Mouse (Mus musculus) small intestine, adult 2 months (tissue): ENCODE data around the gene Pfas. TPM values are rescaled to one million over a fixed set of nuclear protein-coding genes. Genes with fewer than 3 reads are reported as not detected.
"Not testable (repeated sequence)": the region's sequence is repeated elsewhere in the genome, so short reads cannot be mapped to it uniquely, and the experiment has no call there.

Experiments
- H3K27ac ChIP-seq: fragments of 200-500 bp; 2 replicates; pipeline ENCODE4 v1.5.1; 2012; ENCODE audit warnings: low read depth, low read length, control low read depth, inconsistent platforms; ENCODE audit not compliant: insufficient read depth
- H3K27me3 ChIP-seq: fragments of 200-500 bp; 2 replicates; pipeline ENCODE4 v1.6.1; 2012; ENCODE audit warnings: mild to moderate bottlenecking, moderate library complexity, low read length, inconsistent platforms; ENCODE audit not compliant: control insufficient read depth, insufficient read depth
- H3K36me3 ChIP-seq: fragments of 200-500 bp; 2 replicates; pipeline ENCODE4 v1.6.1; 2012; ENCODE audit warnings: mild to moderate bottlenecking, low read length, control low read depth, inconsistent platforms; ENCODE audit not compliant: control insufficient read depth, insufficient read depth
- H3K4me1 ChIP-seq: fragments of 200-500 bp; 2 replicates; pipeline ENCODE4 v1.6.1; 2012; ENCODE audit warnings: low read length, inconsistent platforms, mixed read lengths; ENCODE audit not compliant: control insufficient read depth, insufficient read depth, insufficient read length
- H3K4me3 ChIP-seq: fragments of 200-500 bp; 2 replicates; pipeline ENCODE4 v1.5.1; 2012; ENCODE audit warnings: low read depth, mild to moderate bottlenecking, control low read depth, inconsistent platforms, low read length, moderate library complexity
- CTCF ChIP-seq: fragments of 200-500 bp; IDR thresholded peaks from 2 replicates; pipeline ENCODE4 v1.5.1; 2012; ENCODE audit warnings: low read depth, mild to moderate bottlenecking, control low read depth, inconsistent platforms, low read length, moderate library complexity, mixed read lengths; ENCODE audit not compliant: insufficient replicate concordance, insufficient read length; ENCODE audit errors: extremely low read depth
- POLR2A ChIP-seq: fragments of 200-500 bp; IDR thresholded peaks from 2 replicates; pipeline ENCODE4 v1.6.1; 2012; ENCODE audit warnings: low read depth, mild to moderate bottlenecking, control low read depth, inconsistent platforms, low read length, moderate library complexity
- WGBS: fragments of 180-500 bp; shearing (Covaris S2); methylation state at CpG from one replicate; pipeline ENCODE4 v1.1.7; 2018; 5-methylcytosine and 5-hydroxymethylcytosine counted together
- polyA plus RNA-seq: library from polyadenylated mRNA; depleted of rRNA; stranded (reverse); fragments of >200 nt; gene quantifications from 2 replicates; pipeline ENCODE4 v1.2.3, GENCODE M21; 2012; rRNA removed

The Pfas gene
- polyA plus RNA-seq, 1 experiment, result 6.0 TPM

DNA sequence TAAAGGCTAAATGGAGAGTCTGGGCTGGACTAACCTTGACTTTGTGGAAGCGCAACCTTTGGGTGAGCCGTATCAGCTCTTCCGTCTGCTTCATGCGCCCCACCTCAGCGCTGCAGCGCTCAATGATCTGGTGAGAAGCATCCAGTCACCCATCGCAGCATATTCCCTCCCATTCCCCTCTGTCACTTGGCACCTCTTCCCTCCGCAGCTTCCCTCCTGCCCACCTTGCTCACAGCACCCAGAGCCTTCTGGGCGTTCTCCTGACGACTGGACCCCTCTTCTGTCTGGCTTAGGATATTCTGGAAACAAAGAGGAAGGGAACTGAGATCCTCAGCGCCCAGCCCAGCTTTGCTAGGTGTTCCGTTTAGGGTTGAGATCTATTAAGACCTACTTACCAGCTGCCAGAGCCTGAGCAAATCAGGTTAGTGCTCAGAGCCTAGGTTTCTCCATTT is 60.7 kb downstream of the Pfas start:
- WGBS, result 13% methylated on average over 12 of the region's 12 CpGs
- TF ChIP-seq CTCF (no peak), POLR2A (no peak)
- Histone ChIP-seq H3K27me3 (no peaks in the 10 kb centered on the region), H3K27ac (no peak overlapping the region), H3K4me1 (no peaks in the 10 kb centered on the region), H3K36me3 (no peaks in the 10 kb centered on the region), H3K4me3 (no peak overlapping the region)

GRCm38 (mm10) chr11:68946806-68947440 is 61.3 kb downstream of the Pfas start:
- no peak overlapping the region for H3K4me3 ChIP-seq
- H3K4me1 ChIP-seq, result no peaks in the 10 kb centered on the region
- no peaks in the 10 kb centered on the region for H3K27me3 ChIP-seq
- TF ChIP-seq POLR2A (no peak), CTCF (no peak)
- H3K27ac ChIP-seq, result no peak overlapping the region
- H3K36me3 ChIP-seq, result no peaks in the 10 kb centered on the region
- 32% methylated on average over 16 of the region's 16 CpGs for WGBS

DNA sequence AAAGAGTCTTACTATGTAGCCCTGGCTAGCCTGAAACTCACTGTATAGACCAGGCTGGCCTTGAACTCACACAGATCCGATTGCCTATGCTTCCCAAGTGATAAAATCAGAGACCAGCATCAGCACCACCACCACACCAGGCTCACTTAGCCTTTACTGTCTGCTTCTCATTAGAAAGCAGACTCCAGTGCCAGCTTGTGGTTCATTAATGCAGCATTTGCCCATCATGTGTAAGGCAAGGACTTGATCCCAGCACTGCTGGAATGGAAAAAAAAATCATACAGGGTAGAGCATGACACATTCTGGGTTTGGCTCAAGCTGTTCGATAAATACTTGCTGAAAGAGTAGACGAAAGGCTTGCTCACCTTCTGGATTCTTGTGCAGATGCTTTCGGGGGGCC is 62.3 kb downstream of the Pfas start:
- 86% methylated on average over 4 of the region's 4 CpGs for WGBS
- no peak for TF ChIP-seq POLR2A
- no peak for TF ChIP-seq CTCF
- H3K27me3 ChIP-seq, result no peaks in the 10 kb centered on the region

DNA sequence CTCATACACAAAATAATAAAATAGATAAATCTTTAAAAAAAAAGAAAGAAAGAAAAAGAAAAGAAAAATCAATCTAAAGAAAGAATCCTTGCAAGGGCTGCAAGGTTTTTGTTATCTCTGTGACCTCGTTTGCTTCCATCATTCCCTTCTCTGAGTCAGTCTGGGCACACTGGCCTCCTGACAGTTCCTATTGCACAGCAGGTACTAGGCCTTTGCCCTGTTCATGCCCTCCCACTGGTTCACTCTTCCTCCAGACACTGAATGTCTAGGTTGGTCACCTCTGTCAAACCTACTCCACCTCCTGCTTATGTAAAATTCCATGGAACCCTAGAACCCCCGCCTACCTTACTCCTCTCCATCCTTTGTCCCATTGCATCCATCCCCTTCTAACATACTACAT is 63.0 kb downstream of the Pfas start:
- H3K27me3 ChIP-seq, result no peaks in the 10 kb centered on the region
- no peak overlapping the region for H3K27ac ChIP-seq
- TF ChIP-seq CTCF (no peak), POLR2A (no peak)
- WGBS, result 75% methylated on average over 2 of the region's 2 CpGs
- H3K36me3 ChIP-seq, result no peaks in the 10 kb centered on the region
- no peaks in the 10 kb centered on the region for H3K4me1 ChIP-seq
- no peak overlapping the region for H3K4me3 ChIP-seq

More for the DNA sequence above, 62.3 kb downstream of the Pfas start:
- Histone ChIP-seq H3K36me3 (no peaks in the 10 kb centered on the region), H3K4me3 (no peak overlapping the region), H3K27ac (no peak overlapping the region), H3K4me1 (no peaks in the 10 kb centered on the region)

DNA sequence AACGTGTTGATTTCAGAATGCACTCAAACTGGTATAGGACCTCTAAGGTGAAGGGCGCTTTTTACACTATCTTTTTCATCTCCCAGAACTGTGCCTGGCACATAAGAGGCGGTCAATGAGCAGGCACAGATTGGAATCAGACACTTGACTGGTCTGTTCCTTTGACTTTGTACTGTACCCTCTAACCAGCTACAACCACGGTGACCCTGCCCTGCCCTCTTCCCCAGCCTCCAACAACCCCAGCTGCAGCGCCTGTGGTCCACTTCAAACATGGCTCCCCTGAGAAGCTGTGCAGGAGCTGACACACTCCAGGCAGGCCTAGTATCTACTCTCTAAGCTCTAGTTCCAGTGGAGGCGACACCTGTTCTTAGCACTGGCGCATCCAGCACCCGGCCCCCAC is 65.5 kb downstream of the Pfas start:
- H3K4me3 ChIP-seq, result no peak overlapping the region
- TF ChIP-seq POLR2A, result no peak
- no peaks in the 10 kb centered on the region for H3K36me3 ChIP-seq
- H3K27me3 ChIP-seq, result no peaks in the 10 kb centered on the region
- H3K27ac ChIP-seq, result no peak overlapping the region
- H3K4me1 ChIP-seq, result no peaks in the 10 kb centered on the region
- 90% methylated on average over 8 of the region's 8 CpGs for WGBS

- WGBS, result 31% methylated on average over 4 of the region's 4 CpGs
- Histone ChIP-seq H3K36me3 (no peaks in the 10 kb centered on the region), H3K27me3 (no peaks in the 10 kb centered on the region), H3K4me3 (no peak overlapping the region), H3K27ac (no peak overlapping the region), H3K4me1 (no peaks in the 10 kb centered on the region)
- TF ChIP-seq POLR2A, result no peak
- TF ChIP-seq CTCF, result no peak
Observed at GRCm38 (mm10) chr11:68940516-68940915, 67.7 kb downstream of the Pfas start.

GRCm38 (mm10) chr11:68939451-68940304 is 68.6 kb downstream of the Pfas start:
- TF ChIP-seq POLR2A (no peak; the same call in 1 of the 2 replicates), CTCF (no peak)
- no peaks in the 10 kb centered on the region for H3K4me1 ChIP-seq
- no peaks in the 10 kb centered on the region for H3K27me3 ChIP-seq
- under 1% methylated on average over 16 of the region's 16 CpGs for WGBS
- H3K27ac ChIP-seq, result peak overlapping the region; percentile 10
- H3K36me3 ChIP-seq, result no peaks in the 10 kb centered on the region
- peak overlapping the region; percentile 50 for H3K4me3 ChIP-seq

GRCm38 (mm10) chr11:68936951-68937350 is 71.3 kb downstream of the Pfas start:
- H3K36me3 ChIP-seq, H3K27me3 ChIP-seq, H3K4me1 ChIP-seq, H3K4me3 ChIP-seq, H3K27ac ChIP-seq: not testable (repeated sequence)
- 87% methylated on average over 4 of the region's 4 CpGs for WGBS

Other genes with a start within 250 kb of the Pfas start
- 33.8 and 36.8 TPM in 2 replicates for gene Ndel1, start 136.6 kb downstream of the Pfas start, polyA plus RNA-seq
- not detected in 2 replicates for gene Rnf222, start 119.9 kb downstream of the Pfas start, polyA plus RNA-seq
- 513 and 614 TPM in 2 replicates for gene Rpl26, start 106.9 kb downstream of the Pfas start, polyA plus RNA-seq
- not detected in 2 replicates for gene Odf4, start 81.4 kb downstream of the Pfas start, polyA plus RNA-seq
- gene Arhgef15, start 51.0 kb downstream of the Pfas start, polyA plus RNA-seq, result 9.9 and 19.5 TPM in 2 replicates
- gene Slc25a35, start 40.3 kb downstream of the Pfas start, polyA plus RNA-seq, result 13.7 and 21.5 TPM in 2 replicates
- 21.2 and 29.7 TPM in 2 replicates for gene Rangrf, start 33.3 kb downstream of the Pfas start, polyA plus RNA-seq
- gene Ctc1, start 7.5 kb upstream of the Pfas start, polyA plus RNA-seq, result 14.0 and 20.0 TPM in 2 replicates
- 15.5 and 30.8 TPM in 2 replicates for gene Aurkb, start 37.2 kb upstream of the Pfas start, polyA plus RNA-seq
- gene Borcs6, start 51.3 kb upstream of the Pfas start, polyA plus RNA-seq, result 13.2 and 28.5 TPM in 2 replicates
- gene Tmem107, start 62.3 kb upstream of the Pfas start, polyA plus RNA-seq, result 11.8 and 12.8 TPM in 2 replicates
- 33.5 and 84.4 TPM in 2 replicates for gene Vamp2, start 80.0 kb upstream of the Pfas start, polyA plus RNA-seq
- gene Per1, start 86.8 kb upstream of the Pfas start, polyA plus RNA-seq, result 5.4 and 13.9 TPM in 2 replicates
- 1.1 and 1.7 TPM in 2 replicates for gene Hes7, start 111.9 kb upstream of the Pfas start, polyA plus RNA-seq
- gene 9130213A22Rik, start 114.1 kb upstream of the Pfas start, polyA plus RNA-seq, result 0.29 and 0.38 TPM in 2 replicates
- 0.13 and 1.2 TPM in 2 replicates for gene Aloxe3, start 117.4 kb upstream of the Pfas start, polyA plus RNA-seq
- not detected in 2 replicates for gene Alox12b, start 148.5 kb upstream of the Pfas start, polyA plus RNA-seq
- 0.15 TPM in 1 of 2 replicates, not detected in the other for gene Alox8, start 189.4 kb upstream of the Pfas start, polyA plus RNA-seq
- not detected in 2 replicates for gene Gucy2e, start 228.6 kb upstream of the Pfas start, polyA plus RNA-seq